Mouse (Mus musculus) bone marrow, adult 2 months (tissue): ENCODE measurements around the gene Sfxn3.

Experiments
- CTCF ChIP-seq: fragments of 200-500 bp; IDR thresholded peaks from 2 replicates; pipeline ENCODE4 v1.5.1; 2011; ENCODE audit warnings: low read length, control low read depth; ENCODE audit not compliant: control insufficient read depth, insufficient read depth
- POLR2A ChIP-seq: fragments of 200-500 bp; IDR thresholded peaks from 2 replicates; pipeline ENCODE4 v1.6.1; 2011; ENCODE audit warnings: low read depth, mild to moderate bottlenecking, control low read depth, low read length, borderline replicate concordance; ENCODE audit not compliant: control insufficient read depth

DNA sequence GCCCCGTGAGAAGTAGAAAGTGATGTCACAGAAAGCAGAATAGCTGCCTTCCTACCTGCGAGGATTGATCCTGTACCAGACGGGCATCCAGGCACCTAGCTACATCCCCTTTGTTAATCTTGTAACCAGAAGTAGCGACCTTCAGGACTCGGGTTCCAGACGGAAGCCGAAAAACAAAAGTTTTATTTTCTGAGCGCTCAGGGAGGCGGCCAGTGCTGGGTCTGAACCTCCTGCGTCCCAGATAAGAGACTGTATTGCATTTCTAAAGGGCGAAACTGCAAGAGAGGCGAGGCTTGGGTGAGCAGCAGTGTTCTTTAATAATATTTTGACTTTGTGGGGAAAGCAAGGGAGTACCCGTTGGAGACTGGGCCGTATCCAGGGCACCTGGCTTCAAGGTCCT is 11.5 kb downstream of the Sfxn3 start:
- TF ChIP-seq CTCF (no peak), POLR2A (no peak)
